Mouse (Mus musculus): ENCODE data around the gene Piwil1. TPM values are rescaled to one million over a fixed set of nuclear protein-coding genes. Genes with fewer than 3 reads are reported as not detected.

Piwil1 gene
- polyA plus RNA-seq, 1 experiment from 2014 or later, result not detected

GRCm38 (mm10) chr5:128677861-128678260 lies 24.5 kb upstream of the Piwil1 start:
- H3K4me2 ChIP-seq (replicated peaks; ENCODE audit: low read depth, low read length), result no peak overlapping the region
- no peaks in the 10 kb centered on the region for H3K4me1 ChIP-seq (ENCODE audit: control insufficient read depth, insufficient read depth, low read length)
- H3K27me3 ChIP-seq (ENCODE audit: control insufficient read depth, insufficient read depth, low read length), result no peaks in the 10 kb centered on the region
- H3K4me3 ChIP-seq (ENCODE audit: low read depth, low read length), result no peak overlapping the region
- peak; percentile 42; the same call in 1 of the 2 replicates for ATAC-seq (ENCODE audit: insufficient number of reproducible peaks, insufficient read depth, low FRiP score, low read depth)
- no peaks in the 10 kb centered on the region for H3K9me3 ChIP-seq (ENCODE audit: control insufficient read depth, low read depth, low read length)
- no peak overlapping the region for H3K9ac ChIP-seq (replicated peaks; ENCODE audit: low read depth, low read length)
- peak overlapping the region; percentile 39; the same call in 1 of the 2 replicates for H3K27ac ChIP-seq (ENCODE audit: low read length)
- 69% methylated on average over 6 of the region's 6 CpGs for WGBS
- H3K36me3 ChIP-seq (ENCODE audit: control insufficient read depth, insufficient read depth, low read length), result no peaks in the 10 kb centered on the region

GRCm38 (mm10) chr5:128681456-128681855 lies 20.9 kb upstream of the Piwil1 start:
- Histone ChIP-seq H3K4me1 (ENCODE audit: control insufficient read depth, insufficient read depth, low read length) (no peaks in the 10 kb centered on the region), H3K4me2 (replicated peaks; ENCODE audit: low read depth, low read length) (no peak overlapping the region), H3K27ac (ENCODE audit: low read length) (no peak overlapping the region), H3K36me3 (ENCODE audit: control insufficient read depth, insufficient read depth, low read length) (no peaks in the 10 kb centered on the region), H3K9me3 (ENCODE audit: control insufficient read depth, low read depth, low read length) (no peaks in the 10 kb centered on the region), H3K4me3 (ENCODE audit: low read depth, low read length) (no peak overlapping the region), H3K27me3 (ENCODE audit: control insufficient read depth, insufficient read depth, low read length) (no peaks in the 10 kb centered on the region), H3K9ac (replicated peaks; ENCODE audit: low read depth, low read length) (no peak overlapping the region)
- ATAC-seq (ENCODE audit: insufficient number of reproducible peaks, insufficient read depth, low FRiP score, low read depth), result no peak
- WGBS, result 40% methylated on average over 5 of the region's 5 CpGs

GRCm38 (mm10) chr5:128684192-128684591 lies 18.1 kb upstream of the Piwil1 start:
- no peak overlapping the region for H3K4me3 ChIP-seq (ENCODE audit: low read depth, low read length)
- no peaks in the 10 kb centered on the region for H3K36me3 ChIP-seq (ENCODE audit: control insufficient read depth, insufficient read depth, low read length)
- H3K4me2 ChIP-seq (replicated peaks; ENCODE audit: low read depth, low read length), result no peak overlapping the region
- H3K27ac ChIP-seq (ENCODE audit: low read length), result no peak overlapping the region
- no peak overlapping the region for H3K9ac ChIP-seq (replicated peaks; ENCODE audit: low read depth, low read length)
- WGBS, result 22% methylated on average over 10 of the region's 10 CpGs
- no peak for ATAC-seq (ENCODE audit: insufficient number of reproducible peaks, insufficient read depth, low FRiP score, low read depth)
- no peaks in the 10 kb centered on the region for H3K27me3 ChIP-seq (ENCODE audit: control insufficient read depth, insufficient read depth, low read length)
- no peaks in the 10 kb centered on the region for H3K9me3 ChIP-seq (ENCODE audit: control insufficient read depth, low read depth, low read length)
- H3K4me1 ChIP-seq (ENCODE audit: control insufficient read depth, insufficient read depth, low read length), result no peaks in the 10 kb centered on the region

- Histone ChIP-seq H3K36me3 (ENCODE audit: control insufficient read depth, insufficient read depth, low read length) (no peaks in the 10 kb centered on the region), H3K9ac (replicated peaks; ENCODE audit: low read depth, low read length) (no peak overlapping the region), H3K4me2 (replicated peaks; ENCODE audit: low read depth, low read length) (no peak overlapping the region), H3K4me3 (ENCODE audit: low read depth, low read length) (no peak overlapping the region), H3K4me1 (ENCODE audit: control insufficient read depth, insufficient read depth, low read length) (no peaks in the 10 kb centered on the region), H3K27me3 (ENCODE audit: control insufficient read depth, insufficient read depth, low read length) (no peaks in the 10 kb centered on the region), H3K9me3 (ENCODE audit: control insufficient read depth, low read depth, low read length) (no peaks in the 10 kb centered on the region), H3K27ac (ENCODE audit: low read length) (no peak overlapping the region)
- 29% methylated on average over 15 of the region's 15 CpGs for WGBS
- no peak for ATAC-seq (ENCODE audit: insufficient number of reproducible peaks, insufficient read depth, low FRiP score, low read depth)
These were observed 17.7 kb upstream of the Piwil1 start for GRCm38 (mm10) chr5:128684621-128685020.

GRCm38 (mm10) chr5:128687139-128687538 lies 15.2 kb upstream of the Piwil1 start:
- WGBS, result 86% methylated on average over 5 of the region's 5 CpGs
- Histone ChIP-seq H3K9me3 (ENCODE audit: control insufficient read depth, low read depth, low read length) (no peaks in the 10 kb centered on the region), H3K4me3 (ENCODE audit: low read depth, low read length) (no peak overlapping the region), H3K4me1 (ENCODE audit: control insufficient read depth, insufficient read depth, low read length) (no peaks in the 10 kb centered on the region), H3K9ac (replicated peaks; ENCODE audit: low read depth, low read length) (no peak overlapping the region), H3K27me3 (ENCODE audit: control insufficient read depth, insufficient read depth, low read length) (no peaks in the 10 kb centered on the region), H3K27ac (ENCODE audit: low read length) (no peak overlapping the region), H3K36me3 (ENCODE audit: control insufficient read depth, insufficient read depth, low read length) (no peaks in the 10 kb centered on the region), H3K4me2 (replicated peaks; ENCODE audit: low read depth, low read length) (no peak overlapping the region)
- no peak for ATAC-seq (ENCODE audit: insufficient number of reproducible peaks, insufficient read depth, low FRiP score, low read depth)

- H3K27me3 ChIP-seq (ENCODE audit: control insufficient read depth, insufficient read depth, low read length), result no peaks in the 10 kb centered on the region
- no peak overlapping the region for H3K4me3 ChIP-seq (ENCODE audit: low read depth, low read length)
- no peaks in the 10 kb centered on the region for H3K4me1 ChIP-seq (ENCODE audit: control insufficient read depth, insufficient read depth, low read length)
- H3K9me3 ChIP-seq (ENCODE audit: control insufficient read depth, low read depth, low read length), result no peaks in the 10 kb centered on the region
- H3K9ac ChIP-seq (replicated peaks; ENCODE audit: low read depth, low read length), result no peak overlapping the region
- no peak for ATAC-seq (ENCODE audit: insufficient number of reproducible peaks, insufficient read depth, low FRiP score, low read depth)
- no peaks in the 10 kb centered on the region for H3K36me3 ChIP-seq (ENCODE audit: control insufficient read depth, insufficient read depth, low read length)
- no peak overlapping the region for H3K27ac ChIP-seq (ENCODE audit: low read length)
- H3K4me2 ChIP-seq (replicated peaks; ENCODE audit: low read depth, low read length), result no peak overlapping the region
- 57% methylated on average over 6 of the region's 6 CpGs for WGBS
These were observed 8.2 kb upstream of the Piwil1 start for GRCm38 (mm10) chr5:128694107-128694506.

- WGBS, result 78% methylated on average over 18 of the region's 18 CpGs
- ATAC-seq (ENCODE audit: insufficient number of reproducible peaks, insufficient read depth, low FRiP score, low read depth), result no peak
- no peak overlapping the region for H3K27ac ChIP-seq (ENCODE audit: low read length)
- H3K4me2 ChIP-seq (replicated peaks; ENCODE audit: low read depth, low read length), result no peak overlapping the region
- no peaks in the 10 kb centered on the region for H3K36me3 ChIP-seq (ENCODE audit: control insufficient read depth, insufficient read depth, low read length)
- no peak overlapping the region for H3K4me3 ChIP-seq (ENCODE audit: low read depth, low read length)
- no peaks in the 10 kb centered on the region for H3K27me3 ChIP-seq (ENCODE audit: control insufficient read depth, insufficient read depth, low read length)
- no peaks in the 10 kb centered on the region for H3K4me1 ChIP-seq (ENCODE audit: control insufficient read depth, insufficient read depth, low read length)
- no peaks in the 10 kb centered on the region for H3K9me3 ChIP-seq (ENCODE audit: control insufficient read depth, low read depth, low read length)
- H3K9ac ChIP-seq (replicated peaks; ENCODE audit: low read depth, low read length), result no peak overlapping the region
These were observed 7.6 kb upstream of the Piwil1 start for GRCm38 (mm10) chr5:128694611-128695325.

- no peaks in the 10 kb centered on the region for H3K36me3 ChIP-seq (ENCODE audit: control insufficient read depth, insufficient read depth, low read length)
- H3K4me3 ChIP-seq (ENCODE audit: low read depth, low read length), result no peak overlapping the region
- no peak overlapping the region for H3K4me2 ChIP-seq (replicated peaks; ENCODE audit: low read depth, low read length)
- no peak for ATAC-seq (ENCODE audit: insufficient number of reproducible peaks, insufficient read depth, low FRiP score, low read depth)
- H3K9me3 ChIP-seq (ENCODE audit: control insufficient read depth, low read depth, low read length), result no peaks in the 10 kb centered on the region
- no peaks in the 10 kb centered on the region for H3K4me1 ChIP-seq (ENCODE audit: control insufficient read depth, insufficient read depth, low read length)
- H3K27ac ChIP-seq (ENCODE audit: low read length), result no peak overlapping the region
- H3K9ac ChIP-seq (replicated peaks; ENCODE audit: low read depth, low read length), result no peak overlapping the region
- WGBS, result 74% methylated on average over 10 of the region's 10 CpGs
- no peaks in the 10 kb centered on the region for H3K27me3 ChIP-seq (ENCODE audit: control insufficient read depth, insufficient read depth, low read length)
These were observed 5.5 kb upstream of the Piwil1 start for GRCm38 (mm10) chr5:128696824-128697223.

- H3K27me3 ChIP-seq (ENCODE audit: control insufficient read depth, insufficient read depth, low read length), result no peaks in the 10 kb centered on the region
- WGBS, result 52% methylated on average over 11 of the region's 11 CpGs
- no peaks in the 10 kb centered on the region for H3K36me3 ChIP-seq (ENCODE audit: control insufficient read depth, insufficient read depth, low read length)
- H3K9ac ChIP-seq (replicated peaks; ENCODE audit: low read depth, low read length), result no peak overlapping the region
- no peaks in the 10 kb centered on the region for H3K4me1 ChIP-seq (ENCODE audit: control insufficient read depth, insufficient read depth, low read length)
- ATAC-seq (ENCODE audit: insufficient number of reproducible peaks, insufficient read depth, low FRiP score, low read depth), result no peak
- H3K9me3 ChIP-seq (ENCODE audit: control insufficient read depth, low read depth, low read length), result no peaks in the 10 kb centered on the region
- H3K4me3 ChIP-seq (ENCODE audit: low read depth, low read length), result no peak overlapping the region
- H3K4me2 ChIP-seq (replicated peaks; ENCODE audit: low read depth, low read length), result no peak overlapping the region
- no peak overlapping the region for H3K27ac ChIP-seq (ENCODE audit: low read length)
These were observed 1.6 kb upstream of the Piwil1 start for GRCm38 (mm10) chr5:128700716-128701115.

Data from stomach, embryonic 14.5 days (tissue).